Mouse (Mus musculus) small intestine, adult 2 months (tissue): ENCODE results near the gene Tspan33.

ENCODE experiments used
- CTCF ChIP-seq: fragments of 200-500 bp; IDR thresholded peaks from 2 replicates; pipeline ENCODE4 v1.5.1; 2012; ENCODE audit warnings: low read depth, mild to moderate bottlenecking, control low read depth, inconsistent platforms, low read length, moderate library complexity, mixed read lengths; ENCODE audit not compliant: insufficient replicate concordance, insufficient read length; ENCODE audit errors: extremely low read depth
- POLR2A ChIP-seq: fragments of 200-500 bp; IDR thresholded peaks from 2 replicates; pipeline ENCODE4 v1.6.1; 2012; ENCODE audit warnings: low read depth, mild to moderate bottlenecking, control low read depth, inconsistent platforms, low read length, moderate library complexity

GRCm38 (mm10) chr6:29689458-29689857, 4.6 kb upstream of the Tspan33 start:
- TF ChIP-seq CTCF (no peak), POLR2A (no peak)
